Mouse (Mus musculus) erythroblast, embryonic 14.5 days (primary cell): ENCODE measurements around the gene Asb7. TPM values are rescaled to one million over a fixed set of nuclear protein-coding genes. Genes with fewer than 3 reads are reported as not detected.

Experiments used
- H3K27me3 ChIP-seq: 2 replicates; pipeline ENCODE4 v1.6.1; 2012; ENCODE audit warnings: inconsistent platforms; ENCODE audit not compliant: control insufficient read depth
- H3K36me3 ChIP-seq: 2 replicates; pipeline ENCODE4 v1.6.1; 2012; ENCODE audit warnings: mild to moderate bottlenecking, inconsistent platforms; ENCODE audit not compliant: control insufficient read depth
- H3K4me1 ChIP-seq: 2 replicates; pipeline ENCODE4 v1.6.1; 2012; ENCODE audit warnings: inconsistent platforms; ENCODE audit not compliant: control insufficient read depth
- H3K4me3 ChIP-seq: replicated peaks from 2 replicates; pipeline ENCODE3; 2012; ENCODE audit warnings: moderate library complexity, mild to moderate bottlenecking, inconsistent platforms
- H3K9me3 ChIP-seq: 2 replicates; pipeline ENCODE4 v1.6.1; 2012; ENCODE audit warnings: low read length, inconsistent platforms, mixed read lengths; ENCODE audit not compliant: control insufficient read depth
- GATA1 ChIP-seq: IDR thresholded peaks from 2 replicates; pipeline ENCODE4 v1.6.1; 2012; ENCODE audit warnings: low read length, inconsistent platforms, mixed read lengths
- TAL1 ChIP-seq: IDR thresholded peaks from 3 replicates; pipeline ENCODE4 v1.6.1; 2012; ENCODE audit warnings: low read length, inconsistent platforms, mixed read lengths
- polyA plus RNA-seq: library from polyadenylated mRNA; stranded (reverse); fragments of >175 nt; gene quantifications from 2 replicates; pipeline ENCODE4 v1.2.3, GENCODE M21; 2012

Gene Asb7
- polyA plus RNA-seq, 1 experiment = 1.0 TPM

DNA sequence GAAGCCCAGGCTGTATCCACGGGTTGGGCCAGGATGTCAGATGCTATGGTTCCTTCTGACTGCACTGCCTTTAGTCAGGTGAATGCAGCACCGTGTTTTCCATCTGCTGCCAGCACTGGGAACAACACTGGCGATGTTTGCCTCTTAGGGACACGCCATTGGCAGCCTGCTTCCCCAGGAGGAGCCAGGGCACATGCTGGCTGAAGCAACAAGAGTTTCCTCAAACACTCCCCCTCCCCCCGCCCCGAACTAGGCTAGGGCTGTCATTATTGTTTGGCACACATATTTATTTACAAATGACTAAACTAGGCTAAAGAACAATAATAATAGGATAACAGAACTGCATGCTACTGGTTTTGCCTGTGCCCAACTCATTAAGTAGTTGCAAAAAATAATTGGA is 56.0 kb downstream of the Asb7 start:
- Histone ChIP-seq H3K9me3 (peaks cover 3% of the 10 kb centered on the region; the same call in 1 of the 2 replicates), H3K4me1 (no peaks in the 10 kb centered on the region), H3K4me3 (no peak overlapping the region), H3K27me3 (no peaks in the 10 kb centered on the region), H3K36me3 (no peaks in the 10 kb centered on the region)
- TF ChIP-seq GATA1 = no peak
- TF ChIP-seq TAL1 = no peak

DNA sequence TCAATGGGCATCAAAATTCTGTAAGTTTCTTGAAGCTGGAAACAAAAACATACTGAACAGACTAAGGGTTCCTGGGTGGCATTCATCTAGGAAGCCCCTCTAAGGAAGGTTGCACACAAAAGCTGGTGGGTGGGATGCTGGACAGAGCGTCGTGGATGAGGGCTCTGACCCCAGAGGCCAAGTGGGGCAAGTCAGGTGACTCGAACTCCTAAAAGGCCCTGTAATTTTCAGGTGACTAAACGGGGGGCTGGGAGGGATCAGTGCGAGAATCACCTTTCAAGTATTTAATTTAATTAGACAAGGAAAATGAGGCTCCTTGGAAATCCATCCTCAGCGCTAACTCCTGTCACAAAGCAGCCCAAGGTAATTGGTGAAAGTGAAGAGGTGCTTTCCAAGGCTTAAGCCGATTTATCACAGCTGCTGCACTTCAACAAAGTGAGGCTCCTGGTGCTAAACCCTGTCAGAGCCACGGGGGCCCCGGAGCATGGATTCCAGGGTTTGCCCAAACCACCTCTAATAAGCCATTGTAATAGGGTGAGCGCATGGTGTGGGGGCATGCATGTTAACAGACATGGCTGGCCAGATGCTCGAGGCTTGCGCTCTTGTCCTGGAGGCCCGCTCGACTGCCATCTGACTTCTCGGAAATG is 59.1 kb downstream of the Asb7 start:
- H3K36me3 ChIP-seq = no peaks in the 10 kb centered on the region
- no peak overlapping the region for H3K4me3 ChIP-seq
- H3K4me1 ChIP-seq = no peaks in the 10 kb centered on the region
- TF ChIP-seq GATA1 = no peak
- no peak for TF ChIP-seq TAL1
- H3K27me3 ChIP-seq = no peaks in the 10 kb centered on the region
- peaks cover 5% of the 10 kb centered on the region; the same call in 1 of the 2 replicates for H3K9me3 ChIP-seq

DNA sequence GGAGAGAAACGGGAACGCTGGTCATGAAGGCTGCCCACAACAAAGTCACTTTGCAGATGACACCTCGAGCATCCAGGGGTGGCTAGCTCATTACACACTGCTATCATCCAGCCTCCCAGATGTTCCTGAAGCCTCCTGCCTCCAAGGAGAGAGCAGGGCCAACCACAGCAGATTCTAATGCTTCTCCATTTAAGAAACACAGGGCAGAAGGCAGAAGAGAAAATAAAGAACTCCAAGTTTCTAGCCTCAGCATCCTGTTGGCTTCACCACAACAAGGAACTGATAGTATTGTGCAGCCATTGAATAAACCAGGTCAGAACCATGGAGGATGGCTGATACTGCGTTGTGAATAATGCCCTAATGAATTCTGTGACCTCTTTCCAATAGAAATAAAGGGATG is 60.0 kb downstream of the Asb7 start:
- peaks cover 3% of the 10 kb centered on the region; the same call in 1 of the 2 replicates for H3K9me3 ChIP-seq
- H3K4me3 ChIP-seq = no peak overlapping the region
- no peaks in the 10 kb centered on the region for H3K4me1 ChIP-seq
- no peak for TF ChIP-seq GATA1
- H3K36me3 ChIP-seq = no peaks in the 10 kb centered on the region
- H3K27me3 ChIP-seq = no peaks in the 10 kb centered on the region

DNA sequence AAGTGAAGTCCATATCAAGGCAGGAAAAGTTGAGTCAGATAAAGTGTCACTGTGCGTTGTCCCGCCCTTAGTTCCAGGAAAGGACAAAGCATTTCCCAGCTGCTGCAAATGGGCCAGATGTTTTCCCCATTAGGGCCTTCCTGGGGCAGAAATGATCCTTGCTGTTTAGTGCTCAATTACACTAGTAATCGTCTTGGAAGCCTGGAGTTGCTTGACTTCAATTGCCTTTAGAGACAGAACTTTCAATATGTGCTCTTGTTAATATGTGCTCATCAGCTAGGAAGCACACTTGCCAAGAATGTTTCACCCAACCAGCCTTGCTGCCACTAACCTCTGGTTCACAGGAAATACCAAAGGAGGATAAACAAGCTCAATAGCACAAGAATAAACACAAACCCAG is 66.0 kb downstream of the Asb7 start:
- no peak overlapping the region for H3K4me3 ChIP-seq
- H3K4me1 ChIP-seq = no peaks in the 10 kb centered on the region
- TF ChIP-seq GATA1 = no peak
- no peak for TF ChIP-seq TAL1
- peaks cover 2% of the 10 kb centered on the region; the same call in 1 of the 2 replicates for H3K9me3 ChIP-seq
- no peaks in the 10 kb centered on the region for H3K27me3 ChIP-seq
- no peaks in the 10 kb centered on the region for H3K36me3 ChIP-seq

DNA sequence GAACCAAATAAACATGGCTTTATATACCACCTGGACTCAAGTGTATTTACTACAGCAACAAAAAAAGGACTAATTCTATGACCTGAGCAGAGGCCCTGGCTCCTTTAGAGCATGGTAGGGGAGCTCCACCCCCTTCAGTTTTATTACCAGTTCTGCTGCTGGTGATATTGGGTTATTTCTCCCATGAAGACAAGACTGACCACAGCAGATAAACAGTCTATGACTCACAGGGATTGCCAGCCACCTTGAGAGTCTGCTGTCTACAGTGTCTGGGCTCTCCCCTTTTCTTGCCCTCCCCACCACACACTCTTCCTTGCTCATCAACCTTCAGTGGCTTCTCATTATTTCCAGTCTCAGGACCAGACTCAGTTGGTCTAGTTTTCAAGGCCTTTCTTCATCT is 87.5 kb downstream of the Asb7 start:
- no peaks in the 10 kb centered on the region for H3K36me3 ChIP-seq
- no peak overlapping the region for H3K4me3 ChIP-seq
- no peaks in the 10 kb centered on the region for H3K9me3 ChIP-seq
- no peaks in the 10 kb centered on the region for H3K4me1 ChIP-seq
- H3K27me3 ChIP-seq = no peaks in the 10 kb centered on the region
- no peak for TF ChIP-seq GATA1
- no peak for TF ChIP-seq TAL1

DNA sequence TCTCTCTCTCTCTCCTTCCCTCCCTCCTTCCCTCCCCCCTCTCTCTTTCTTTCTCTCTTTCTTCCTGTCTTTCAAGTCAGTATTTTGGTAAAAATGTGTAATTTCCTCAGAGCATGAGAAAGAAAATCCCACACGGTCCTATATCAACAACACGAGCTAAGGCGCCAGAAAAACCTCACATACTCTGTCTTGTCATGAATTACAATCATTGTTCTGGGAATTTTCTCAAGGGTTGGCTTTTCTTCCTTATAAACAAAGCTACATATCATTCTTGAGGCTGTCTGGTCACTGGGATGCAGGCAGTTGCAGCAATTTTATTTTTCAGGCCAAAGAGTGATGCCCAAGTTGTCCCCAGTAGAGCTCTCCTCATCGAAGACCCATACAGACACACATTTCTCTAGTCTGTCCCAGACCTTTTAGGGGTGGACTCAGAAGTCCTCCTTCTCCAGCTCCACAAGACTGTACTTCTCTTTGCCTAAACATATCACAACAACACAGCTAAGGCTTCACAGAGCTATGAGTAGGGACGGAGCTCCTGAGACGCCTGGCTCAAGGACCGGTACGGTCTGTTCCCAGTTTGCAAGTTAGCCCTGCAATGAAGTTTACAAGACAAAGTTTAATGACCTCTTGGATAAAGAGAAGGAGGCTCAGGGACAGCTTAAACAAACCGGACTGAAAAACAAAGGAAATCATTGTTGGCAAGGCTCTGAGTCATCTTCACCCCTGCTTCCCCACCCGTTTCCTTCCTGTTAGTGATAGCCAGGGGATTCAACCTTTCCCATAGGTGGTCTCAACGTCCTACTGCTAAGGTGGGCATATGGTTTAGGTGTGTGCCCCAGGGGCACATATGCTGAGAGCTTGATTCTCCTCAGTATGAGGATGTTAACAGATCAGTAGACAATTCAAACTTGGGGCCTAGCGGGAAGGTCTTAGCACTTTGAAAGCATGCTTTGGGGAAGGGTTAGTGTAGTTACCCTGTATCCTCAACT is 88.5 kb downstream of the Asb7 start:
- Histone ChIP-seq H3K4me1 (no peaks in the 10 kb centered on the region), H3K9me3 (no peaks in the 10 kb centered on the region), H3K36me3 (no peaks in the 10 kb centered on the region), H3K4me3 (no peak overlapping the region), H3K27me3 (no peaks in the 10 kb centered on the region)
- no peak for TF ChIP-seq TAL1
- no peak for TF ChIP-seq GATA1

DNA sequence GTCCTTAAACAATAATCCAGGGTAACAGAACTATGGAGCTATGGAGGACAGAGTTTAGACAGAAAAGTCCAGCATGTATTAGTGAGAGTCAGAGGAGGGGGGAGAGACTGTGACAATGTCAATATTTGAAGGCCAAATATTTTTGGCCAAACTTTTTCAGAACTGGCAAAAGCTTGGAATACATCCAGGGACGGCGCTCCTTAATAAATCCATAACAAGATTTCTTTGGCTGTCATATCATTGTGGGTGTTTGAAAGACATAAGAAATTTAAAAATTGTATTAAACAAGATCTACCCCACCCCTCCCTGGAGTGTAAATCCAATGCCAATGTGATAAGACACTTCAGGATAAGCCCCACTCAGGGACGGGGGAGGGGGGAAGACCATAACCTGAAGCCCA is 89.3 kb downstream of the Asb7 start:
- no peaks in the 10 kb centered on the region for H3K36me3 ChIP-seq
- TF ChIP-seq GATA1 (no peak), TAL1 (no peak)
- no peaks in the 10 kb centered on the region for H3K9me3 ChIP-seq
- no peak overlapping the region for H3K4me3 ChIP-seq
- H3K27me3 ChIP-seq = no peaks in the 10 kb centered on the region
- no peaks in the 10 kb centered on the region for H3K4me1 ChIP-seq

DNA sequence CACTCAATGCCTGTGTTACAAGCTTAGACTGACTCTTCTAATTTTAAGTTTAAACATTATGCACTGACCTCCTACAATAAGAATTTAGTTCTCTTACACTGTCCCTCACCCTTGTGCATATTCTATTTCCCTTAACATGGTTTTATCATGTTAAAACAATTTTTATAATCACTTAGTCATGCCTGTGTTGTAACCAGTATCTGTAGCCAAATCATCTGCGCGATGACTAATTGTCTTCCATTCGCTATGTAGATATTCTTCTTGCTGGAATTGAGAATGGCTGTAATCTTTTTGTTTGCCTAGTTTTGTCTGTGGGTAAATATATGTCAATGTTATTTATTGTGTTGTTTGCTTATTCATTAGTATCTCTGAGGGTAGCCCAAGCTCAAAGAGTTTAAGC is 91.5 kb downstream of the Asb7 start:
- no peak for TF ChIP-seq GATA1
- no peak for TF ChIP-seq TAL1
- H3K9me3 ChIP-seq = no peaks in the 10 kb centered on the region
- H3K36me3 ChIP-seq = no peaks in the 10 kb centered on the region
- no peak overlapping the region for H3K4me3 ChIP-seq
- no peaks in the 10 kb centered on the region for H3K27me3 ChIP-seq
- H3K4me1 ChIP-seq = no peaks in the 10 kb centered on the region

Other genes with a start within 250 kb of the Asb7 start
- 0.05 TPM in 1 of 2 replicates, not detected in the other for gene Lins1, start 293 bp upstream of the Asb7 start, polyA plus RNA-seq
- gene Cers3, start 53.9 kb upstream of the Asb7 start, polyA plus RNA-seq = not detected in 2 replicates
- gene Adamts17, start 150.1 kb upstream of the Asb7 start, polyA plus RNA-seq = 0.02 TPM in 1 of 2 replicates, not detected in the other